Mouse (Mus musculus) lung, adult 2 months (tissue): ENCODE measurements at regions not wholly inside any gene's neighbourhood (a gene's known extent, or its start where the extent isn't known, plus 50 kb on each side); places are given as distances from the start of the nearest gene placed in this dataset.

Experiments used
- CTCF ChIP-seq: fragments of 200-500 bp; IDR thresholded peaks from 2 replicates; pipeline ENCODE4 v1.5.1; 2011; ENCODE audit warnings: mild to moderate bottlenecking, low read length, control low read depth; ENCODE audit not compliant: insufficient read depth
- POLR2A ChIP-seq: fragments of 200-500 bp; IDR thresholded peaks from 2 replicates; pipeline ENCODE4 v1.6.1; 2011; ENCODE audit warnings: low read depth, mild to moderate bottlenecking, control low read depth, low read length, borderline replicate concordance; ENCODE audit errors: extremely low read depth

DNA sequence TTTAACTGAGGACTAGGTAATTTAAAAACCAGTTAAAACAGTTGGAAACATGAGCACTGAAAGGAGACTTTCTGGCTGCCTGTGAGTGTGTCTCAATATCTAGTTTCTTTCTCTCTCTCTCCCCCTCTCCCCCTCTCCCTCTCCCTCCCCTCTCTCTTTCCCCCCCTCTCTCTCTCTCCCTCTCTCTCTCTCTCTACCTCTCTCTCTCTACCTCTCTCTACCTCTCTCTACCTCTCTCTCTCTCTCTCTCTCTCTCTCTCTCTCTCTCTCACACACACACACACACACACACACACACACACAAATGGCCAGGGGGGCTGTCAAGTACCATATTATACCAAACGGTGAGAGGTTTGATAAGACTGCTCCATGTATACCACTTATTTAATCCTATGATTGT, 103.0 kb upstream of the Cacna2d1 start:
- TF ChIP-seq POLR2A (no peak), CTCF (no peak)
